Mouse (Mus musculus) A20 (cell line): Measurements from ENCODE around the gene Mink1.

ENCODE experiments used
- DNase-seq: peaks from one replicate; pipeline ENCODE4 v3.0.0-alpha.2; 2011; ENCODE audit warnings: low read depth, low spot score

The Mink1 gene

DNA sequence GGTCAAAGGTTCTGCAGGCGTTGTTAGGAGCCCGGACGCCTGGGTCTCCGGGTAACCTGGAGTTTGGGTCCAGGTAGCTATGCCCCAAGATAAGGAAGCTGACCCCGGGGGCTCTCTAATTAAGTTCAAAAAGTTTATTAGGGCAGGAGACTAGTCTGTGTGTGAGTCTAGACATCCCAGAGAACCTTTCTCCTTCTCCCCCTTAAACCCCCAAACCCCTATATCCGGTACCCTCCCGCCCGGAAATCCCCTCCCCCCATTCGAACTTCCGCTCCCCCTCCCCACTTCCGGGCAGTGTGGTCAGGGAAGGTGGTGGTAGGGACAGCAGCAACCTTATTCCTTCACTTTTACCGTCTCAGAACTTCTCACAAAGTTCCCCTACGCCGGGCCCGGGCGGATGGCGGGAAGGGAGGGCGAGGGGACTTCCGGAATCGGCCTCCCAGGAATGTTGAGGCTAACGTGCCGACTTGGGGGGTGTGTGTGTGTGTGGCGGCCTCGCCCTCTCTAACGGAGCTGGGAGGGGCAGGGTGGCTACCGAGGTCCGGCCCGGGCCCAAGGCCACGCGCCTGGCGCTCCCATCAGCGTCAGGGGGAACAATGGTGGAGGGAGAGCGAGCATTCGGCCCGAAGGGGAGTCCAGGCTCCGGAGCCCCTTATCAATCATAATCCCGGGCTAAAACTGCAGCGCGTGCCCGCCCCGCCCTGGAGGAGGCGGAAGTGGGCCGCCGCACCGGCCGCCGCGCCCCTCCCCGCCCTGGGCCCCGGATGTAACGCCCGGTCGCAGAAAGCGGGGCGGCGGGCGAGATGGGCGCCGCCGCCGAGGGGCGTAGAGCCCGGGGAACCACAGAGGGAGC lies 90.9 kb downstream of the Mink1 start:
- DNase-seq = peak; percentile 89

DNA sequence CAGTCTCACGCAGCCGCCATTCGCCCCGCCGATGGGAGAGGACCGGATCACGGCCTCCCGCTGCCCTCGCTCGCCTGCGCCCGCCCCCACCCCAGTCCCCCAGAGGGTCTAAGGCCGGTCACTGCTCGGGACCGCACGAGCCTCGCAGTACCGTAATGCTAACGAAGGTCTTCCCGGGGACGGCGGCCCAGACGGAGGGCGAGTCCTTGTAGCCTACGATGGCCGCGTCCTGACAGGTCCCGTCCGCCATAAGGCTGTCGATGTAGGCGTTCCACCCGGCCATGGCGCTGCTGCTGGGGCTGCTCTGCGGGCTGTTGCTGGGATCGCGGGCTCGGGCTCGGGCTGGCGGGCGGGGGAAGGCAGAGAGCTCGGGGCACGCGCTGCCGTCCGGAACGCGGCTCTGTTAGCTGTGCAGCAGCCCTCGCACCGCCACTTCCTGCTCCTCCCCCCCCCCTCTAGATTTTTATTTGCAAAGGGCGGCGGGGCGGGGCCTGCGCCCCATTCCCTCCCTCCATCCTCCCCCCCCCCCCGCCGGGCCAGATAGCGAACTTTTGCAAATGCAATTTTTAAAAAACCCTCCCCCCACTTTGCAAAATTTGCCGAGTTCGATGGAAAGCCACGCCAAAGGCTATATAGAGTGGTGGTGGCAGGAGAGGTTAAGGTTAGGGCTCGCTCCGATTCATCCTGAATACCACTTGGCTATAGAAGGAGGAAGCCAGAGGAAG lies 91.7 kb downstream of the Mink1 start, which contains the start of gene Pfn1:
TSS of gene Pfn1 (minus strand) at position 447 of the 725 bp plus-strand sequence.
- DNase-seq = peak; percentile 94

DNA sequence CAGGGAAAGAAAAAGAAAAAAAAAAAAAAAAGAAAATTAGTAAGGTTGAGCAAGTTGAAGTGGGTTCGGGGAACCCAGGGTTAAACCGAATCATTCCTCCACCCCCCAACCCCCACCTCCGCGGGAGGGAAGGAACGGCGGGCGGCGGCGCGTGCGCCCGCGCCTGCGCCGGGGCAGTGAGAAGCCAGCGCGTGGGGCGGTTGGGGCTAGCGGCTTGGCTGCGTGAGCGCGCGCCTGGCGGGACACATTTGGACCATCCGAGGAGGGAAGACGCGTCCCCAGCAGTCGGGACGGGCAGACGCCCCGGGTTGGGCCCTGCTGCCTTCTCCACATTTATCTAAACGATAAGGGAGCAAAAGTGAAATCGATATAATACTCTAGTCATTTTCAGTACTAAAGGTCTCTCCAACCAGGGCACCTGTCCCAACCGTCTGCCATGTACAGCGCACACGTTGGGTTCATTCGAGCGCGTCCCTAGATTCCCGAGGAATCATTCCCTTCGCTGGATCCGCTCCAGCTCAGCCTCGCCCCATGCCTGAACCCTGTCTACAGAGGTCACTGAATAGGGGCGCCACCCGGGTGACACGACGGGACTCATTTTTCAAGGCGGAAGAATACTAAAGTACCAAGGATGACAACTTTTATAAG lies 92.4 kb downstream of the Mink1 start:
- peak; percentile 92 for DNase-seq

DNA sequence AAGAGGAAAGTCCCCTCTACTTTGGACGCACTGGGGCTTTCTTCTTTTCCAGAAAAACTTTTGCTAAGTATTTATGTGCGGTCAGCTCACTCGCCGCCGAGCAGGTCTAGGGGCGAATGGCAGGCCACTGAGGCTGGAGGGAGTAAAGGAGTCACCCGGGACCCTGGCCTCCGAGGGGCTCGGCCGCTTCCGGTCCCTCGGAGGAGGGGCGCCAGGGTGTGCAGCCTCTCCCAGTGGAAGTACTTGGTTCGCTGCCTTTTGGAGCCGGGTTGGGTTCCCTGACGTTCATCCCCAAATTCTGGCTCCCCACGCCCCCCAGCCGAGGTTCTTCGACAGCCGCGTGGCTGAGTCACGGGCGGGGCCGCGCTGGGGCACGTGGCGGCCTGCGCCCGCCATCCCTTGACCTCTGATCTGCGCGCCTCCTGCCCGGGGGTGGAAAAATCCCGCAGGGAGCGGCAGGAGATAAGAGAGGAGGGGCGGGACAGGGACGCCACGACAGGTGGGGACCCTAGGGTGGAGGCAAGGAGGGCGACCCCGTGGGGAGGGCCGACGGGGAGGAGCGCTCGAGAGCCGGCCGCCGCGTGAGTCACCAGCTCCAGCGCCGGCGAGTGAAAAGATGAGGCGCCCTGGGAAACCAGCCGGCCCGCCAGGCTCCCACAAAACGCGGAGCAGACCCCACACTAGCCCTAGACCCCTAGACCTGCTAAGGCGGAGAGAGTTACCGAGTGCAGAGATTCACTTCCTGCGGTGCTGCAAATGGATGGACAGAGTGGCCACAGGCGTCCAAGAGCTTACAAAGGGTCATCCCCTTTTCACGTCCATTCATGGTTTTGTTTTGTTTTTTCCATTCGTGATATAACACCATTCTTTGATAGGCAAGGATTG lies 93.1 kb downstream of the Mink1 start:
- DNase-seq = peak; percentile 92

DNA sequence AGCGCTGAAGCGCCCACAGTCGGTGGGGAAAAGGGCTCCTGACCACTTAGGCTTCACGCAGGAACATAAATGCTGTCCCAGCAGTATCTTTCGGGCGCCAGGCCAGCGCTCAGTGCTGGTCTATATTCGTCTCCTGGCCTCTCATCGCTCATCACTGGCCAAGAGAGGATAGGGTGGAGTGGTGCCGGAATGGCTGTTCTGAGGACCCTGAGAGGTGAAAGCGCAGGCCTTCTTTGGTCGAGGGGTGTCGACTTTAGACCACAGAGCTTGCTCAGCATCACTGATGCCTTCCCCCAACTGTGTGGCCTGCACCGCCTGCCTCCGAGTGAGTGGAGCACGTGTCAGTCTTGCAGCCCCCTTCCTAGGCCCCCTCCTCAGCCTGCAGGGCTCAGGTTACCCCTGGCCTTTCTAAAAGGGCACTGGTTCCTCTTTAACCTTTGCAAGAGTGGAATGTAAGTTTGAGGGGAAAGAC lies 93.8 kb downstream of the Mink1 start:
- peak; percentile 75 for DNase-seq

DNA sequence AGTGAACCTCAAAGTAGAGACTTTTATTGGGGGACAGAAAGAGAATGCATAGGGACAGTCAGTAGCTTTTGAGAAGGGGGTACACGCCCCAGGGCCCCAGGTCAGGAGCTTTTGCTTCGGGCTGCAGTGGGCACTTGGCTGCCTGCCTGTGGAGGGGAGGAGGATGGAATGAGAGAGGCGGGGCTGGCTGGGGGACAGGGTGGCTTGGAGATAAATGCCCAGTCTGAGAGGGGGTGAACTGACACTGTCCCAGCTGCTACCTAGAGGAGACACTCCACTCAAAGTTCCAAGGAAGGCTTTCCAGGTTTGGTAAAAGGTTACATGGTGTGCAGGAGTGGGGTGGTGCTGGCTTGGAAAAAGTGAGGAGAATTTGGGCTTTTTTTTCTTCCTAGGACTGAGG lies 94.3 kb downstream of the Mink1 start, which contains the start of gene Eno3:
TSS of gene Eno3 (plus strand) at position 239 of the 400 bp plus-strand sequence.
- DNase-seq = no peak

DNA sequence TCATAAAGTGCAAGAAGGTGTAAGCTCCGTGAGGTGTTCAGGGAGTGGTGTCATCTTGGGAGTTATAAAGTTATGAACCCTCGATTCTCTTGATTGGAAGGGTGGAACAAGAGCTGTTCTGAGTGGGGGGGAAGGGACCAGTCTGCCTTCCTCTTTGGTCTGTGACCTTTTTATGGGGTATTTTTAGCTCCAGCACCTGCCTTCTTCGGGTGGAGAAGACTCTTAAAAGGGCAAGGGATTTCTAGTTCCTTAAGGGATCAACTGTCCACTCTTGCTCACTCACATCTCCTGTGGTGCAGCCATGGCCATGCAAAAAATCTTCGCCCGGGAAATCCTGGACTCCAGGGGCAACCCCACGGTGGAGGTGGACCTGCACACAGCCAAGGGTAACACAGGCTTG lies 94.9 kb downstream of the Mink1 start:
- peak; percentile 51 for DNase-seq

DNA sequence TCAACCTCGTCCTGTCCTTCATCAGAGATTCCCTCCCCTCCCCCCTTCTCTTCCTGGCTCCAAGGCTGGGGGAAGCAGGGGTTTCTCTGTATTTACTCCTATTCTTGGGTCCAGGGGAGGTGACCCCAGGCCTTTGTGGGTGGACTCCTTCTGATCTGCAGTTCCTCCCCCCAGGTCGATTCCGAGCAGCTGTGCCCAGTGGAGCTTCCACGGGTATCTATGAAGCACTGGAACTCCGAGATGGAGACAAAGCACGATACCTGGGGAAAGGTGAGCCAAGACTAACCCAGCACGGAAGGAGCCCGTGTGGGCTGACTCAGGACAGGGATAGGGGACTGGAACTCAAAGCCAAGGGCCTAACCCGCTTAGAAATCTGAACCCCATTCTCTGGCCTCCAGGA lies 95.3 kb downstream of the Mink1 start:
- DNase-seq = no peak

DNA sequence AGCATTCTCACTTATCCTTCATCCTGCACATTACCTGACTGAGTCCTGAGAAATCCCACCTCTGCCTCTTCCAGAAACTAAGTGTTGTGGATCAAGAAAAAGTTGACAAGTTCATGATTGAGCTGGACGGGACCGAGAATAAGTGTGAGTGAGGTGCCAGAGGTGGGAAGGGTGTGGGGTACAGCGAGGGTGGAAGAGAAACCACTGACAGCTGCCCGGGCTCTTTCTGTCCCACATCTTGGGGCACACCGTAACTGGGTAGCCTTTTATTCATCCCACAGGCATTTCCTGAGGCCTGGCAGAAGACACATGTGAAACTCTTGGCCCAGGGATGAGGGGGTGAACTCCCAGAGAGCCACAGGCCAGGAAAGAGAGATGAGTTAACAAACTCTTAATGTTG lies 95.8 kb downstream of the Mink1 start:
- no peak for DNase-seq

DNA sequence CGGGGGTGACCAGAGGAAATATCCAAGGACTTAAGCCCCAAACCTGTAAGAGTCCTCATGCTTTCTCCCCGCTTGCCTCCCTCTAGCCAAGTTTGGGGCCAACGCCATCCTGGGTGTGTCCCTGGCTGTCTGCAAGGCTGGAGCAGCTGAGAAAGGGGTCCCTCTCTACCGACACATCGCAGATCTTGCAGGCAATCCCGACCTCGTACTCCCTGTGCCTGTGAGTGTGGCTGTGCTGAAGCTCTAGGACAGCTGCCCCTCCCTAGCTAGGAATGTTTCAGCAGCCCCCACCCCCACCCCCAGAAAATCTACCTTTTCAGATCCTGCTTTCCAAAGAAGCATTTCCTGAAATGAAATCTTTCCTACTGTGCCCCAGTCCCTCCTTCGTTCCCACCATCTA lies 96.3 kb downstream of the Mink1 start:
- DNase-seq = no peak

DNA sequence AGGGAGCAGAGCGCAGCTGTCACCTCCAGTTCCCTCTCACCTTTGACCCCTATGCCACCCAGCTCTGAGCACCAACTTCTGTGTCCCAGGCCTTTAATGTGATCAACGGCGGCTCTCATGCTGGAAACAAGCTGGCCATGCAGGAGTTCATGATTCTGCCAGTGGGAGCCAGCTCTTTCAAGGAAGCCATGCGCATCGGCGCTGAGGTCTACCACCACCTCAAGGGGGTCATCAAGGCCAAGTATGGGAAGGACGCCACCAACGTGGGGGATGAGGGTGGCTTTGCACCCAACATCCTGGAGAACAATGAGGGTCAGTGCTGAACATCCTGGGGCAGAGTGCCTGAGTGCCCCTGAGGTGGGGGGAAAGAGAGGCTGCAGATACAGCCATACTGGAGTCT lies 97.9 kb downstream of the Mink1 start:
- no peak for DNase-seq

DNA sequence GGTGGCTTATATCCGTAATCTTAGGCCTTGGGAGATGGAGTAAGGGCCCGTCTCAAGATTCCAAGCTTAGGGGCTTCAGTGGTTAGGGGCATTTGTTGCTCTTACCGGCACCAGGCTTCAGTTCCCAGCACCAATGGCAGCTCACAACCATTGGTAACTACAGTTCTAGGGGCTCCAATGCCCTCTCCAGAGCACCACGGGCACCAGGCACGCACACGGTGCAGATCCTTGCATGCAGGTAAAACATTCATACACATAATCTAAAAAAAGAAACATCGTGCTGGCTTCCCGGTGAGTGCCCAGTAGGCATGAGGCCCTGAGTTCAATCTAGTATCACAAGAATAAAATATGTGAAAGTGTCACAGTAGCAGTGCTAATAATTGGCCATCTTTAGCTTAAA lies 100.4 kb downstream of the Mink1 start:
- DNase-seq = no peak

DNA sequence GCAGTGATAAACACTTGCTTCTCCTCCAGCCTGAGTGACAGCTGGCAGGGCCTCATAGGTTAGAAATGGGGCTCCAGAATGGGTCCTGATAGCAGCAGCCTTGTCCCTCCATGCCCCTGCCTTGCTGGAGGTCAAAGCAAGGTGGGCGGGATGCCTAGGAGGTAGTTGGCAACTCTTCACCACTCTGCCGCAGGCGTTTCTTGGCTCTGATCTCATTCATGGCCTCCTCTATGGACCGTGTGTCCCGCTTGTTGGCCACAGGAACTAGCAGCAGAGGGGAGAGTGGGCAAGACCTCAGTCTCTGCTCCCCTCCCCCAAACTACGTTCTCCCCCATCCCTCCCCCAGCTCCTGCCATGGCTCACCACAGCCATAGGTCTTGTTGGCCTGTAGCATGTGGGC lies 101.3 kb downstream of the Mink1 start:
- DNase-seq = no peak
